In the genomic region with DNA sequence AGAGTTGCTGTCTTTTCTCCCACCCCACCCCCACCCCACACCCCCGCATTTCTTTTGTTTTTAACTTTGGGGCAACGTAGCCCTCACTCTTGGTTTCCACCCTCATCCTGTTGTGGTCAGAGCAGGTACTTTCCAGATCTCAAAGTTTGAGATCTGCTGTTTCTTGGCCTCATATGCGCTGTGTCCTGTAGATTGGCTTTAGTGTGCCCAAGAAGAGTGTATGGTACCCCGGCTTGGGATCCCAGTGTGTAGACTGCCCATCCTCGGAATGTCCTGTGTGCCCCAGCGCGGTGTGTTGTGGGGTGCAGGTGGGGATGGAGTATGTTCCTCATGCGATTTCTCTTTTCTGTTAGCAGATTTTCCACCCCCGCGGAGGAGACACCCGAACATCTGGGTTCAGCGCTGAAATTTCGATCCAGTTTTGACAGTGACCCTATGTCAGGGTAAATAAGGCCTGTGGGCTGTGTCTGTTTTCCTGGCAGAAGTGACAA, we compare ENCODE assay signal across 13 mouse cellular contexts. TPM values are rescaled to one million over a fixed set of nuclear protein-coding genes. Genes with fewer than 3 reads are reported as not detected.
DNase-seq lines count a peak whose midpoint lies in the region; ATAC-seq lines count a peak whose summit lies in the region.
"Had no signal": no experiment of that assay in that cellular context is flagged by ENCODE, and none has a peak within 500 bp of the region (broad histone marks: within the 10 kb centered on the region; RNA-seq: fewer than 3 reads in every experiment).

No protein-coding gene starts in this region.

- H3K9me3 ChIP-seq in hindbrain, embryonic 12.5 days (replicated peaks): no peaks in the 10 kb centered on the region
- H3K9me3 ChIP-seq: hindbrain, embryonic 10.5 days; liver, embryonic 15.5 days had no signal

- WGBS in hindbrain, embryonic 12.5 days: 90% methylated on average over 13 of the region's 13 CpGs

- no peak overlapping the region for H3K4me3 ChIP-seq in hindbrain, embryonic 12.5 days
- H3K4me3 ChIP-seq: hindbrain, embryonic 10.5 days; liver, embryonic 15.5 days had no signal

- H3K9ac ChIP-seq in hindbrain, embryonic 12.5 days: no peak overlapping the region
- H3K9ac ChIP-seq: liver, embryonic 15.5 days had no signal

- no peak overlapping the region for H3K4me2 ChIP-seq in hindbrain, embryonic 12.5 days (replicated peaks)
- H3K4me2 ChIP-seq: heart, embryonic 11.5 days; liver, embryonic 15.5 days had no signal

- no peaks in the 10 kb centered on the region for H3K27me3 ChIP-seq in hindbrain, embryonic 12.5 days
- H3K27me3 ChIP-seq: liver, embryonic 15.5 days had no signal

- no peak overlapping the region for H3K27ac ChIP-seq in hindbrain, embryonic 12.5 days
- H3K27ac ChIP-seq: hindbrain, embryonic 10.5 days; liver, embryonic 15.5 days had no signal

- H3K36me3 ChIP-seq in hindbrain, embryonic 12.5 days: 0 out of 2 replicates have a peak, but pooled peaks cover 2% of the 10 kb centered on the region

- ATAC-seq in neutrophil, adult 5-6 weeks (ENCODE audit: extremely low read depth, insufficient number of reproducible peaks, low FRiP score, poor library complexity, severe bottlenecking): peak; percentile 34
- no peak for ATAC-seq in hindbrain, embryonic 12.5 days (ENCODE audit: low FRiP score)

- peak; percentile 5 for DNase-seq in gastrocnemius, postnatal 25 days
- no peak for DNase-seq in gastrocnemius, adult 18-20 months (ENCODE audit: low spot score)
- DNase-seq in spleen, adult 18-20 months: peak; percentile 54 to 63
- DNase-seq in spleen, adult 12 weeks (ENCODE audit: low spot score): no peak
- peak; percentile 62 for DNase-seq in thymus, postnatal 4 days
- DNase-seq in retina, embryonic 14.5 days (ENCODE audit: low spot score): no peak
- DNase-seq: cerebellum, adult 8-10 months; kidney, adult 18-20 months had no signal

- H3K4me1 ChIP-seq in hindbrain, embryonic 12.5 days: peaks cover 12% of the 10 kb centered on the region

RNA-seq across cellular contexts. Expression of gene Trex1, which starts 8.5 kb away (rescaled TPM):
- total RNA-seq in gastrocnemius, postnatal 25 days (2021): 10 to 100 TPM in 1 of 2 experiments, 1 to 10 TPM in 1; 9.7 to 10.5 TPM
- 10 to 100 TPM; 13.1 to 17.2 TPM for total RNA-seq in gastrocnemius, adult 18-20 months (2021)
- total RNA-seq in neutrophil, adult 5-6 weeks (2017): 28.9 and 29.1 TPM in 2 replicates
- polyA plus RNA-seq in hindbrain, embryonic 12.5 days (2016; fragmentation: Nextera tagmentation; extraction: Ambion mirVana): 8.0 and 9.9 TPM in 2 replicates

RNA-seq across cellular contexts. Expression of gene Shisa5, which starts 12.7 kb away (rescaled TPM):
- 10 to 100 TPM; 12.9 to 21.6 TPM for total RNA-seq in gastrocnemius, postnatal 25 days (2021)
- total RNA-seq in gastrocnemius, adult 18-20 months (2021): 10 to 100 TPM in 1 of 2 experiments, 1 to 10 TPM in 1; 9.8 to 15.5 TPM
- total RNA-seq in neutrophil, adult 5-6 weeks (2017): 1,927 and 2,078 TPM in 2 replicates
- polyA plus RNA-seq in hindbrain, embryonic 12.5 days (2016; fragmentation: Nextera tagmentation; extraction: Ambion mirVana): 52.3 and 56.6 TPM in 2 replicates

RNA-seq across cellular contexts. Expression of gene Atrip, which starts 22.9 kb away (rescaled TPM):
- total RNA-seq in gastrocnemius, postnatal 25 days (2021): 1 to 10 TPM; 7.9 to 8.4 TPM
- total RNA-seq in gastrocnemius, adult 18-20 months (2021): 1 to 10 TPM; 8.9 to 9.2 TPM
- total RNA-seq in neutrophil, adult 5-6 weeks (2017): 15.9 and 22.6 TPM in 2 replicates
- 29.3 and 31.8 TPM in 2 replicates for polyA plus RNA-seq in hindbrain, embryonic 12.5 days (2016; fragmentation: Nextera tagmentation; extraction: Ambion mirVana)

RNA-seq across cellular contexts. Expression of gene Ccdc51, which starts 31.2 kb away (rescaled TPM):
- total RNA-seq in gastrocnemius, postnatal 25 days (2021): 1 to 10 TPM; 6.9 to 7.5 TPM
- total RNA-seq in gastrocnemius, adult 18-20 months (2021): 1 to 10 TPM; 7.9 to 8.1 TPM
- 5.8 and 5.9 TPM in 2 replicates for total RNA-seq in neutrophil, adult 5-6 weeks (2017)
- 11.9 and 12.1 TPM in 2 replicates for polyA plus RNA-seq in hindbrain, embryonic 12.5 days (2016; fragmentation: Nextera tagmentation; extraction: Ambion mirVana)

RNA-seq across cellular contexts. Expression of gene Tma7, which starts 31.3 kb away (rescaled TPM):
- 100 to 1,000 TPM; 238 to 253 TPM for total RNA-seq in gastrocnemius, postnatal 25 days (2021)
- 100 to 1,000 TPM; 325 to 344 TPM for total RNA-seq in gastrocnemius, adult 18-20 months (2021)
- 99.2 and 100 TPM in 2 replicates for total RNA-seq in neutrophil, adult 5-6 weeks (2017)
- polyA plus RNA-seq in hindbrain, embryonic 12.5 days (2016; fragmentation: Nextera tagmentation; extraction: Ambion mirVana): 746 and 747 TPM in 2 replicates

Comparison
In these comparisons a context has a peak if more than half of its experiments do, and no peak if none do; other contexts are left out.
1. DNase-seq: peak in gastrocnemius, postnatal 25 days (single experiment), spleen, adult 18-20 months (2 of 2) and thymus, postnatal 4 days (single experiment); none in gastrocnemius, adult 18-20 months (single experiment), spleen, adult 12 weeks (single experiment) and retina, embryonic 14.5 days (single experiment).
2. RNA of gene Shisa5, which starts 12.7 kb away (total RNA-seq): 1,927 to 2,078 TPM in neutrophil, adult 5-6 weeks; 12.9 to 21.6 TPM in gastrocnemius, postnatal 25 days and 9.8 to 15.5 TPM in gastrocnemius, adult 18-20 months; every median in the first group is over 10 times any median in the second.